Mouse (Mus musculus) neural tube, embryonic 15.5 days (tissue): ENCODE results near the gene Sowahc. TPM values are rescaled to one million over a fixed set of nuclear protein-coding genes. Genes with fewer than 3 reads are reported as not detected.

ENCODE experiments used
- polyA plus RNA-seq: library from polyadenylated mRNA; unstranded; fragments of >200 nt; fragmentation: Nextera tagmentation; extraction: Ambion mirVana; gene quantifications from 2 replicates; pipeline ENCODE4 v1.2.1, GENCODE M21; 2015

The Sowahc gene
- polyA plus RNA-seq, 1 experiment from 2014 or later, result 18.1 TPM

Other genes starting within 250 kb of the Sowahc start
- gene Sept10, start 106 bp upstream of the Sowahc start, polyA plus RNA-seq, result 13.0 and 17.8 TPM in 2 replicates
- gene P4ha1, start 101.3 kb downstream of the Sowahc start, polyA plus RNA-seq, result 31.1 and 36.4 TPM in 2 replicates
- gene Gm10273, start 173.7 kb downstream of the Sowahc start, polyA plus RNA-seq, result 7.3 and 7.7 TPM in 2 replicates
- 0.72 TPM in 1 of 2 replicates, not detected in the other for gene Pla2g12b, start 181.7 kb downstream of the Sowahc start, polyA plus RNA-seq
- 0.09 and 0.47 TPM in 2 replicates for gene Oit3, start 219.8 kb downstream of the Sowahc start, polyA plus RNA-seq